Comparison of ENCODE assay signal across 20 mouse cellular contexts in genomic region chr11:113435696-113436095, GRCm38 (mm10).
A peak's percentile ranks its signal among the peaks of the same experiment; 100 is the strongest.
DNase-seq lines count a peak whose midpoint lies in the region; ATAC-seq and TF ChIP-seq lines count a peak whose summit lies in the region.
"Had no signal": no experiment of that assay in that cellular context is flagged by ENCODE, and none has a peak within 500 bp of the region (broad histone marks: within the 10 kb centered on the region; RNA-seq: fewer than 3 reads in every experiment).

No protein-coding gene starts in this region.

- peaks cover 13% of the 10 kb centered on the region for H3K4me1 ChIP-seq in hindbrain, embryonic 11.5 days (replicated peaks; ENCODE audit: control insufficient read depth, insufficient read depth, low read length)
- no peaks in the 10 kb centered on the region; the same call in 1 of the 2 replicates for H3K4me1 ChIP-seq in hindbrain, postnatal 0 days (ENCODE audit: insufficient read depth, low read length)
- H3K4me1 ChIP-seq in lung, postnatal 0 days (ENCODE audit: insufficient read depth, low read depth, low read length): no peaks in the 10 kb centered on the region
- peaks cover 43% of the 10 kb centered on the region for H3K4me1 ChIP-seq in limb, embryonic 10.5 days

- no peaks in the 10 kb centered on the region; the same call in 1 of the 2 replicates for H3K27me3 ChIP-seq in hindbrain, embryonic 11.5 days (ENCODE audit: control insufficient read depth, insufficient read depth, low read length)
- no peaks in the 10 kb centered on the region for H3K27me3 ChIP-seq in hindbrain, postnatal 0 days (ENCODE audit: insufficient read depth, low read length)
- H3K27me3 ChIP-seq in lung, postnatal 0 days (replicated peaks; ENCODE audit: insufficient read depth, low read length): no peaks in the 10 kb centered on the region
- no peaks in the 10 kb centered on the region for H3K27me3 ChIP-seq in limb, embryonic 10.5 days (ENCODE audit: low read depth, poor library complexity, severe bottlenecking)
- H3K27me3 ChIP-seq: embryonic facial prominence, embryonic 12.5 days had no signal

- no peak overlapping the region for H3K4me2 ChIP-seq in hindbrain, embryonic 11.5 days (replicated peaks; ENCODE audit: low read depth, low read length)
- no peak overlapping the region for H3K4me2 ChIP-seq in hindbrain, postnatal 0 days (ENCODE audit: low read depth, low read length)
- H3K4me2 ChIP-seq in lung, postnatal 0 days (replicated peaks; ENCODE audit: low read depth, low read length): no peak overlapping the region
- H3K4me2 ChIP-seq: embryonic facial prominence, embryonic 12.5 days; forebrain, embryonic 13.5 days; heart, embryonic 12.5 days; hindbrain, embryonic 12.5 days had no signal

- WGBS in hindbrain, embryonic 11.5 days: 38% methylated on average over 5 of the region's 5 CpGs
- WGBS in hindbrain, postnatal 0 days: 30% methylated on average over 5 of the region's 5 CpGs
- 60% methylated on average over 5 of the region's 5 CpGs for WGBS in lung, postnatal 0 days
- WGBS in limb, embryonic 10.5 days: 75% methylated on average over 5 of the region's 5 CpGs

- DNase-seq in embryo, embryonic 10 days (ENCODE audit: low spot score): peak; percentile 52
- no peak for DNase-seq in embryo, embryonic 9.5 days (ENCODE audit: extremely low spot score)
- DNase-seq in hindbrain, embryonic 11.5 days (ENCODE audit: low spot score): peak; percentile 34
- DNase-seq in hindbrain, postnatal 0 days (ENCODE audit: low spot score): no peak
- DNase-seq in lung, postnatal 0 days (ENCODE audit: low spot score): peak; percentile 25
- no peak for DNase-seq in lung, postnatal 25 days (ENCODE audit: low spot score)
- DNase-seq in limb, embryonic 10.5 days (ENCODE audit: low spot score): no peak
- DNase-seq in layer of hippocampus, postnatal 25 days (ENCODE audit: extremely low spot score in 1 of 2, low spot score in 1 of 2): no peak
- DNase-seq: adrenal gland, adult 8-10 months; adrenal gland, postnatal 36 days; B cell, adult 2 months; cerebellum, adult 2 months; cerebellum, postnatal 10 days; gastrocnemius, adult 2 months; gastrocnemius, postnatal 25 days had no signal

- no peaks in the 10 kb centered on the region for H3K9me3 ChIP-seq in hindbrain, embryonic 11.5 days (ENCODE audit: control insufficient read depth, low read length)
- no peaks in the 10 kb centered on the region for H3K9me3 ChIP-seq in hindbrain, postnatal 0 days (ENCODE audit: low read length)
- no peaks in the 10 kb centered on the region for H3K9me3 ChIP-seq in lung, postnatal 0 days (ENCODE audit: low read length)
- no peaks in the 10 kb centered on the region for H3K9me3 ChIP-seq in limb, embryonic 10.5 days (replicated peaks)
- H3K9me3 ChIP-seq: forebrain, embryonic 13.5 days had no signal

- H3K27ac ChIP-seq in hindbrain, embryonic 11.5 days (ENCODE audit: low read depth, low read length): no peak overlapping the region
- no peak overlapping the region for H3K27ac ChIP-seq in hindbrain, postnatal 0 days
- H3K27ac ChIP-seq in lung, postnatal 0 days (ENCODE audit: low read length): peak overlapping the region; percentile 68
- peak overlapping the region; percentile 30; the same call in 1 of the 2 replicates for H3K27ac ChIP-seq in limb, embryonic 10.5 days
- H3K27ac ChIP-seq: embryonic facial prominence, embryonic 12.5 days; forebrain, embryonic 13.5 days; gastrocnemius, adult 2 months; hindbrain, embryonic 12.5 days had no signal

- H3K36me3 ChIP-seq in hindbrain, embryonic 11.5 days (ENCODE audit: control insufficient read depth, insufficient read depth, low read length): no peaks in the 10 kb centered on the region
- H3K36me3 ChIP-seq in hindbrain, postnatal 0 days (ENCODE audit: insufficient read depth, low read length): no peaks in the 10 kb centered on the region
- H3K36me3 ChIP-seq in lung, postnatal 0 days (ENCODE audit: insufficient read depth, low read length): no peaks in the 10 kb centered on the region
- no peaks in the 10 kb centered on the region for H3K36me3 ChIP-seq in limb, embryonic 10.5 days
- H3K36me3 ChIP-seq: embryonic facial prominence, embryonic 12.5 days; heart, embryonic 12.5 days had no signal

- no peak for TF ChIP-seq CTCF in hindbrain, postnatal 0 days (IDR thresholded peaks at IDR 0.05; ENCODE audit: low read depth)
- TF ChIP-seq CTCF in lung, postnatal 0 days (IDR thresholded peaks at IDR 0.05): no peak

- H3K4me3 ChIP-seq in hindbrain, embryonic 11.5 days (ENCODE audit: low read depth, low read length): no peak overlapping the region
- H3K4me3 ChIP-seq in hindbrain, postnatal 0 days (ENCODE audit: low read length): no peak overlapping the region
- H3K4me3 ChIP-seq in lung, postnatal 0 days (ENCODE audit: low read depth, low read length): no peak overlapping the region
- H3K4me3 ChIP-seq in limb, embryonic 10.5 days: no peak overlapping the region
- H3K4me3 ChIP-seq: embryonic facial prominence, embryonic 12.5 days; forebrain, embryonic 13.5 days; gastrocnemius, adult 2 months; heart, embryonic 12.5 days; hindbrain, embryonic 12.5 days had no signal

- TF ChIP-seq EP300 in lung, postnatal 0 days (IDR thresholded peaks at IDR 0.05): peak; percentile 25; the same call in 1 of the 2 replicates

- H3K9ac ChIP-seq in hindbrain, embryonic 11.5 days (ENCODE audit: low read depth, low read length): no peak overlapping the region
- no peak overlapping the region for H3K9ac ChIP-seq in hindbrain, postnatal 0 days (replicated peaks; ENCODE audit: low read length)
- no peak overlapping the region for H3K9ac ChIP-seq in lung, postnatal 0 days (replicated peaks; ENCODE audit: low read depth)
- H3K9ac ChIP-seq: embryonic facial prominence, embryonic 12.5 days; forebrain, embryonic 13.5 days; heart, embryonic 12.5 days; hindbrain, embryonic 12.5 days had no signal

- no peak for ATAC-seq in hindbrain, embryonic 11.5 days (ENCODE audit: low FRiP score)
- no peak for ATAC-seq in hindbrain, postnatal 0 days
- ATAC-seq in lung, postnatal 0 days: peak; percentile 61
- ATAC-seq: CD4-positive, CD25-positive, alpha-beta regulatory T cell, adult 4 months; forebrain, embryonic 13.5 days had no signal

Comparison
In these comparisons a context has a peak if more than half of its experiments do, and no peak if none do; other contexts are left out.
1. DNase-seq: peak in embryo, embryonic 10 days (single experiment), hindbrain, embryonic 11.5 days (single experiment) and lung, postnatal 0 days (single experiment); none in embryo, embryonic 9.5 days (single experiment), hindbrain, postnatal 0 days (single experiment), lung, postnatal 25 days (single experiment), limb, embryonic 10.5 days (single experiment) and layer of hippocampus, postnatal 25 days (0 of 2).
2. H3K27ac ChIP-seq: peak in lung, postnatal 0 days (single experiment) and limb, embryonic 10.5 days (single experiment); none in hindbrain, embryonic 11.5 days (single experiment) and hindbrain, postnatal 0 days (single experiment).